Mouse (Mus musculus) ES-Bruce4 (cell line): Measurements from ENCODE around the gene Akap2. TPM values are rescaled to one million over a fixed set of nuclear protein-coding genes. Genes with fewer than 3 reads are reported as not detected.

Experiments
- H3K27ac ChIP-seq: 2 replicates; pipeline ENCODE4 v1.5.1; 2012; ENCODE audit warnings: low read length, inconsistent platforms; ENCODE audit not compliant: insufficient read depth
- H3K27me3 ChIP-seq: 2 replicates; pipeline ENCODE4 v1.6.1; 2012; ENCODE audit warnings: mild to moderate bottlenecking, low read length, inconsistent platforms; ENCODE audit not compliant: control insufficient read depth, poor library complexity, insufficient read depth, severe bottlenecking
- H3K36me3 ChIP-seq: 2 replicates; pipeline ENCODE4 v1.6.1; 2012; ENCODE audit warnings: inconsistent platforms, mild to moderate bottlenecking, low read length, moderate library complexity; ENCODE audit not compliant: control insufficient read depth, poor library complexity, insufficient read depth, severe bottlenecking
- H3K4me1 ChIP-seq: one replicate; pipeline ENCODE4 v1.8.1; 2011; ENCODE audit warnings: low read length; ENCODE audit not compliant: control insufficient read depth, insufficient read depth
- H3K4me3 ChIP-seq: 2 replicates; pipeline ENCODE4 v1.5.1; 2011; ENCODE audit warnings: low read depth, mild to moderate bottlenecking, low read length
- H3K9ac ChIP-seq: 2 replicates; pipeline ENCODE4 v1.6.1; 2012; ENCODE audit warnings: low read depth, mild to moderate bottlenecking, inconsistent platforms; ENCODE audit not compliant: poor library complexity, severe bottlenecking
- H3K9me3 ChIP-seq: replicated peaks from 2 replicates; pipeline ENCODE4 v1.6.1; 2012; ENCODE audit warnings: mild to moderate bottlenecking, low read length, inconsistent platforms; ENCODE audit not compliant: control insufficient read depth, poor library complexity, insufficient read depth, severe bottlenecking
- CTCF ChIP-seq: IDR thresholded peaks from one replicate; pipeline ENCODE4 v1.8.1; 2011; ENCODE audit warnings: low read depth, low read length
- EP300 ChIP-seq: IDR thresholded peaks from 2 replicates; pipeline ENCODE4 v1.6.1; 2011; ENCODE audit warnings: low read depth, low read length; ENCODE audit not compliant: insufficient read depth
- POLR2A ChIP-seq: IDR thresholded peaks from one replicate; pipeline ENCODE4 v1.8.1; 2011; ENCODE audit warnings: low read length; ENCODE audit not compliant: insufficient read depth
- polyA plus RNA-seq: library from polyadenylated mRNA; stranded (reverse); fragments of >200 nt; gene quantifications from 2 replicates; pipeline ENCODE4 v1.2.4, GENCODE M21; 2011; ENCODE audit warnings: low read depth; ENCODE audit not compliant: missing spikeins, insufficient read depth, insufficient read length

The Akap2 gene
- polyA plus RNA-seq, 1 experiment = 96.5 TPM

GRCm38 (mm10) chr4:57937292-57937691 is 219.8 kb downstream of the Akap2 start:
- no peak for TF ChIP-seq CTCF
- H3K27ac ChIP-seq = no peak overlapping the region
- H3K9ac ChIP-seq = no peak overlapping the region
- no peaks in the 10 kb centered on the region for H3K4me1 ChIP-seq
- H3K4me3 ChIP-seq = no peak overlapping the region
- H3K9me3 ChIP-seq = no peaks in the 10 kb centered on the region
- H3K27me3 ChIP-seq = no peaks in the 10 kb centered on the region
- H3K36me3 ChIP-seq = no peaks in the 10 kb centered on the region

GRCm38 (mm10) chr4:57940631-57941030 is 223.2 kb downstream of the Akap2 start:
- Histone ChIP-seq H3K27me3 (no peaks in the 10 kb centered on the region), H3K9me3 (no peaks in the 10 kb centered on the region), H3K4me3 (no peak overlapping the region), H3K27ac (no peak overlapping the region), H3K9ac (no peak overlapping the region), H3K4me1 (no peaks in the 10 kb centered on the region), H3K36me3 (peaks cover 22% of the 10 kb centered on the region)
- no peak for TF ChIP-seq EP300

- Histone ChIP-seq H3K27ac (no peak overlapping the region), H3K36me3 (peaks cover 38% of the 10 kb centered on the region), H3K9me3 (no peaks in the 10 kb centered on the region), H3K4me3 (no peak overlapping the region), H3K9ac (no peak overlapping the region), H3K27me3 (no peaks in the 10 kb centered on the region), H3K4me1 (peaks cover 2% of the 10 kb centered on the region)
- TF ChIP-seq POLR2A (no peak), EP300 (no peak), CTCF (no peak)
These were observed 225.4 kb downstream of the Akap2 start for GRCm38 (mm10) chr4:57942892-57943291.

Other genes with a start within 250 kb of the Akap2 start
- gene Pakap, start 149.5 kb upstream of the Akap2 start, polyA plus RNA-seq = 2.4 and 3.7 TPM in 2 replicates
- 2.0 and 2.5 TPM in 2 replicates for gene D630039A03Rik, start 198.6 kb downstream of the Akap2 start, polyA plus RNA-seq
- 403 and 417 TPM in 2 replicates for gene Txn1, start 238.8 kb downstream of the Akap2 start, polyA plus RNA-seq